Mouse (Mus musculus): ENCODE data around the gene Gm49354. TPM values are rescaled to one million over a fixed set of nuclear protein-coding genes. Genes with fewer than 3 reads are reported as not detected.
"Not testable (repeated sequence)": the region's sequence is repeated elsewhere in the genome, so short reads cannot be mapped to it uniquely, and the experiment has no call there.

The Gm49354 gene
- polyA plus RNA-seq, 1 experiment = 26.4 TPM

- Histone ChIP-seq H3K9me3 (no peaks in the 10 kb centered on the region), H3K36me3 (replicated peaks; ENCODE audit: low read length) (peaks cover 100% of the 10 kb centered on the region), H3K27me3 (replicated peaks) (no peaks in the 10 kb centered on the region), H3K4me1 (peaks cover 3% of the 10 kb centered on the region), H3K4me3 (replicated peaks) (no peak overlapping the region)
- no peak for TF ChIP-seq FLI1 (IDR thresholded peaks at IDR 0.05; ENCODE audit: low read length)
- no peak for TF ChIP-seq GATA1 (IDR thresholded peaks at IDR 0.05; ENCODE audit: borderline replicate concordance, low read length)
These were observed 16.3 kb upstream of the Gm49354 start for GRCm38 (mm10) chr13:59798306-59798705.

GRCm38 (mm10) chr13:59796466-59796848 lies 14.4 kb upstream of the Gm49354 start:
- Histone ChIP-seq H3K9me3 (no peaks in the 10 kb centered on the region), H3K27me3 (replicated peaks) (no peaks in the 10 kb centered on the region), H3K4me1 (peaks cover 9% of the 10 kb centered on the region), H3K36me3 (replicated peaks; ENCODE audit: low read length) (peaks cover 100% of the 10 kb centered on the region), H3K4me3 (replicated peaks) (no peak overlapping the region)
- no peak for TF ChIP-seq GATA1 (IDR thresholded peaks at IDR 0.05; ENCODE audit: borderline replicate concordance, low read length)
- no peak for TF ChIP-seq FLI1 (IDR thresholded peaks at IDR 0.05; ENCODE audit: low read length)

GRCm38 (mm10) chr13:59795807-59796465 lies 13.9 kb upstream of the Gm49354 start:
- Histone ChIP-seq H3K36me3 (replicated peaks; ENCODE audit: low read length) (peaks cover 100% of the 10 kb centered on the region), H3K27me3 (replicated peaks) (no peaks in the 10 kb centered on the region), H3K4me3 (replicated peaks) (no peak overlapping the region), H3K9me3 (no peaks in the 10 kb centered on the region), H3K4me1 (peaks cover 9% of the 10 kb centered on the region)
- TF ChIP-seq GATA1 (IDR thresholded peaks at IDR 0.05; ENCODE audit: borderline replicate concordance, low read length) (no peak), FLI1 (IDR thresholded peaks at IDR 0.05; ENCODE audit: low read length) (no peak)

- Histone ChIP-seq H3K4me1 (peaks cover 9% of the 10 kb centered on the region), H3K27me3 (replicated peaks) (no peaks in the 10 kb centered on the region), H3K36me3 (replicated peaks; ENCODE audit: low read length) (peaks cover 100% of the 10 kb centered on the region), H3K9me3 (no peaks in the 10 kb centered on the region), H3K4me3 (replicated peaks) (no peak overlapping the region)
- TF ChIP-seq FLI1 (IDR thresholded peaks at IDR 0.05; ENCODE audit: low read length) (no peak), GATA1 (IDR thresholded peaks at IDR 0.05; ENCODE audit: borderline replicate concordance, low read length) (no peak)
These were observed 12.7 kb upstream of the Gm49354 start for GRCm38 (mm10) chr13:59794786-59795185.

- H3K4me3 ChIP-seq (replicated peaks); H3K9me3 ChIP-seq; H3K27me3 ChIP-seq (replicated peaks): not testable (repeated sequence)
- Histone ChIP-seq H3K36me3 (replicated peaks; ENCODE audit: low read length) (peaks cover 99% of the 10 kb centered on the region), H3K4me1 (peaks cover 30% of the 10 kb centered on the region)
These were observed 2.2 kb downstream of the Gm49354 start for GRCm38 (mm10) chr13:59779744-59780264.

- H3K27me3 ChIP-seq (replicated peaks) = no peaks in the 10 kb centered on the region
- no peak overlapping the region for H3K4me3 ChIP-seq (replicated peaks)
- H3K4me1 ChIP-seq = peaks cover 32% of the 10 kb centered on the region
- H3K36me3 ChIP-seq (replicated peaks; ENCODE audit: low read length) = peaks cover 98% of the 10 kb centered on the region
- no peaks in the 10 kb centered on the region for H3K9me3 ChIP-seq
- TF ChIP-seq FLI1 (IDR thresholded peaks at IDR 0.05; ENCODE audit: low read length) = no peak
- no peak for TF ChIP-seq GATA1 (IDR thresholded peaks at IDR 0.05; ENCODE audit: borderline replicate concordance, low read length)
These were observed 2.8 kb downstream of the Gm49354 start for GRCm38 (mm10) chr13:59779213-59779612.

GRCm38 (mm10) chr13:59775168-59775567 lies 6.9 kb downstream of the Gm49354 start:
- no peak for TF ChIP-seq GATA1 (IDR thresholded peaks at IDR 0.05; ENCODE audit: borderline replicate concordance, low read length)
- no peak for TF ChIP-seq FLI1 (IDR thresholded peaks at IDR 0.05; ENCODE audit: low read length)
- no peaks in the 10 kb centered on the region for H3K27me3 ChIP-seq (replicated peaks)
- H3K36me3 ChIP-seq (replicated peaks; ENCODE audit: low read length) = peaks cover 86% of the 10 kb centered on the region
- H3K4me3 ChIP-seq (replicated peaks) = no peak overlapping the region
- H3K4me1 ChIP-seq = peaks cover 66% of the 10 kb centered on the region
- no peaks in the 10 kb centered on the region for H3K9me3 ChIP-seq

GRCm38 (mm10) chr13:59771257-59771656 lies 10.8 kb downstream of the Gm49354 start:
- TF ChIP-seq GATA1 (IDR thresholded peaks at IDR 0.05; ENCODE audit: borderline replicate concordance, low read length) (no peak), FLI1 (IDR thresholded peaks at IDR 0.05; ENCODE audit: low read length) (0 out of 2 replicates have a peak, but pooled peaks have one; percentile 21)
- Histone ChIP-seq H3K27me3 (replicated peaks) (no peaks in the 10 kb centered on the region), H3K4me1 (peaks cover 69% of the 10 kb centered on the region), H3K9me3 (no peaks in the 10 kb centered on the region), H3K36me3 (replicated peaks; ENCODE audit: low read length) (peaks cover 64% of the 10 kb centered on the region), H3K4me3 (replicated peaks) (peak overlapping the region; percentile 94)

- peak overlapping the region; percentile 94 for H3K4me3 ChIP-seq (replicated peaks)
- no peaks in the 10 kb centered on the region for H3K27me3 ChIP-seq (replicated peaks)
- H3K4me1 ChIP-seq = peaks cover 73% of the 10 kb centered on the region
- no peaks in the 10 kb centered on the region for H3K9me3 ChIP-seq
- TF ChIP-seq GATA1 (IDR thresholded peaks at IDR 0.05; ENCODE audit: borderline replicate concordance, low read length) (no peak), FLI1 (IDR thresholded peaks at IDR 0.05; ENCODE audit: low read length) (no peak)
- peaks cover 64% of the 10 kb centered on the region for H3K36me3 ChIP-seq (replicated peaks; ENCODE audit: low read length)
These were observed 11.2 kb downstream of the Gm49354 start for GRCm38 (mm10) chr13:59770847-59771246.

- Histone ChIP-seq H3K4me1 (peaks cover 76% of the 10 kb centered on the region), H3K4me3 (replicated peaks) (peak overlapping the region; percentile 94), H3K36me3 (replicated peaks; ENCODE audit: low read length) (peaks cover 62% of the 10 kb centered on the region), H3K27me3 (replicated peaks) (no peaks in the 10 kb centered on the region), H3K9me3 (no peaks in the 10 kb centered on the region)
- TF ChIP-seq GATA1 (IDR thresholded peaks at IDR 0.05; ENCODE audit: borderline replicate concordance, low read length) = peak; percentile 46; the same call in 1 of the 3 replicates
- TF ChIP-seq FLI1 (IDR thresholded peaks at IDR 0.05; ENCODE audit: low read length) = no peak
These were observed 11.9 kb downstream of the Gm49354 start for GRCm38 (mm10) chr13:59770164-59770562.
